Mouse (Mus musculus): ENCODE measurements around the gene Trp53bp2. TPM values are rescaled to one million over a fixed set of nuclear protein-coding genes. Genes with fewer than 3 reads are reported as not detected.

The Trp53bp2 gene
- polyA plus RNA-seq, 1 experiment: 17.4 TPM

GRCm38 (mm10) chr1:182399908-182400307 lies 9.1 kb upstream of the Trp53bp2 start:
- Histone ChIP-seq H3K27ac (ENCODE audit: insufficient read depth, low read length) (no peak overlapping the region), H3K4me1 (ENCODE audit: control insufficient read depth, insufficient read depth, low read length) (no peaks in the 10 kb centered on the region), H3K4me3 (ENCODE audit: insufficient read depth, low read length) (no peak overlapping the region)
- no peak for TF ChIP-seq POLR2A (IDR thresholded peaks at IDR 0.05; ENCODE audit: low read depth, low read length)
- TF ChIP-seq CTCF (IDR thresholded peaks at IDR 0.05; ENCODE audit: borderline replicate concordance, insufficient read depth, low read length): no peak

- TF ChIP-seq CTCF (IDR thresholded peaks at IDR 0.05; ENCODE audit: borderline replicate concordance, insufficient read depth, low read length): no peak
- TF ChIP-seq POLR2A (IDR thresholded peaks at IDR 0.05; ENCODE audit: low read depth, low read length): no peak
- no peaks in the 10 kb centered on the region for H3K4me1 ChIP-seq (ENCODE audit: control insufficient read depth, insufficient read depth, low read length)
- no peak overlapping the region for H3K4me3 ChIP-seq (ENCODE audit: insufficient read depth, low read length)
- no peak overlapping the region for H3K27ac ChIP-seq (ENCODE audit: insufficient read depth, low read length)
Observed at GRCm38 (mm10) chr1:182403076-182403475, 5.9 kb upstream of the Trp53bp2 start.

- Histone ChIP-seq H3K4me3 (ENCODE audit: insufficient read depth, low read length) (no peak overlapping the region), H3K27ac (ENCODE audit: insufficient read depth, low read length) (no peak overlapping the region), H3K4me1 (ENCODE audit: control insufficient read depth, insufficient read depth, low read length) (peaks cover 2% of the 10 kb centered on the region; the same call in 1 of the 2 replicates)
- TF ChIP-seq POLR2A (IDR thresholded peaks at IDR 0.05; ENCODE audit: low read depth, low read length): no peak
- no peak for TF ChIP-seq CTCF (IDR thresholded peaks at IDR 0.05; ENCODE audit: borderline replicate concordance, insufficient read depth, low read length)
Observed at GRCm38 (mm10) chr1:182406621-182407020, 2.4 kb upstream of the Trp53bp2 start.

- no peak overlapping the region for H3K27ac ChIP-seq (ENCODE audit: insufficient read depth, low read length)
- peaks cover 8% of the 10 kb centered on the region for H3K4me1 ChIP-seq (ENCODE audit: control insufficient read depth, insufficient read depth, low read length)
- H3K4me3 ChIP-seq (ENCODE audit: insufficient read depth, low read length): peak overlapping the region; percentile 76
- TF ChIP-seq POLR2A (IDR thresholded peaks at IDR 0.05; ENCODE audit: low read depth, low read length) (no peak), CTCF (IDR thresholded peaks at IDR 0.05; ENCODE audit: borderline replicate concordance, insufficient read depth, low read length) (no peak)
Observed at GRCm38 (mm10) chr1:182408243-182408642, 729 bp upstream of the Trp53bp2 start.

GRCm38 (mm10) chr1:182409401-182410173 lies 615 bp downstream of the Trp53bp2 start:
- Histone ChIP-seq H3K27ac (ENCODE audit: insufficient read depth, low read length) (peak overlapping the region; percentile 67), H3K4me3 (ENCODE audit: insufficient read depth, low read length) (peak overlapping the region; percentile 99), H3K4me1 (ENCODE audit: control insufficient read depth, insufficient read depth, low read length) (peaks cover 8% of the 10 kb centered on the region)
- TF ChIP-seq CTCF (IDR thresholded peaks at IDR 0.05; ENCODE audit: borderline replicate concordance, insufficient read depth, low read length): no peak
- no peak for TF ChIP-seq POLR2A (IDR thresholded peaks at IDR 0.05; ENCODE audit: low read depth, low read length)

- TF ChIP-seq CTCF (IDR thresholded peaks at IDR 0.05; ENCODE audit: borderline replicate concordance, insufficient read depth, low read length): no peak
- TF ChIP-seq POLR2A (IDR thresholded peaks at IDR 0.05; ENCODE audit: low read depth, low read length): no peak
- H3K4me1 ChIP-seq (ENCODE audit: control insufficient read depth, insufficient read depth, low read length): peaks cover 8% of the 10 kb centered on the region
- no peak overlapping the region for H3K27ac ChIP-seq (ENCODE audit: insufficient read depth, low read length)
- H3K4me3 ChIP-seq (ENCODE audit: insufficient read depth, low read length): no peak overlapping the region
Observed at GRCm38 (mm10) chr1:182412586-182413270, 3.8 kb downstream of the Trp53bp2 start.

- no peak overlapping the region for H3K27ac ChIP-seq (ENCODE audit: insufficient read depth, low read length)
- no peak overlapping the region for H3K4me3 ChIP-seq (ENCODE audit: insufficient read depth, low read length)
- TF ChIP-seq POLR2A (IDR thresholded peaks at IDR 0.05; ENCODE audit: low read depth, low read length) (no peak), CTCF (IDR thresholded peaks at IDR 0.05; ENCODE audit: borderline replicate concordance, insufficient read depth, low read length) (no peak)
- peaks cover 2% of the 10 kb centered on the region for H3K4me1 ChIP-seq (ENCODE audit: control insufficient read depth, insufficient read depth, low read length)
Observed at GRCm38 (mm10) chr1:182419481-182419880, 10.5 kb downstream of the Trp53bp2 start.

- Histone ChIP-seq H3K4me1 (ENCODE audit: control insufficient read depth, insufficient read depth, low read length) (peaks cover 2% of the 10 kb centered on the region), H3K27ac (ENCODE audit: insufficient read depth, low read length) (no peak overlapping the region), H3K4me3 (ENCODE audit: insufficient read depth, low read length) (no peak overlapping the region)
- TF ChIP-seq CTCF (IDR thresholded peaks at IDR 0.05; ENCODE audit: borderline replicate concordance, insufficient read depth, low read length) (no peak), POLR2A (IDR thresholded peaks at IDR 0.05; ENCODE audit: low read depth, low read length) (no peak)
Observed at GRCm38 (mm10) chr1:182424274-182424673, 15.3 kb downstream of the Trp53bp2 start.

GRCm38 (mm10) chr1:182425176-182425575 lies 16.2 kb downstream of the Trp53bp2 start:
- TF ChIP-seq POLR2A (IDR thresholded peaks at IDR 0.05; ENCODE audit: low read depth, low read length) (no peak), CTCF (IDR thresholded peaks at IDR 0.05; ENCODE audit: borderline replicate concordance, insufficient read depth, low read length) (no peak)
- H3K4me3 ChIP-seq (ENCODE audit: insufficient read depth, low read length): no peak overlapping the region
- H3K4me1 ChIP-seq (ENCODE audit: control insufficient read depth, insufficient read depth, low read length): peaks cover 2% of the 10 kb centered on the region
- H3K27ac ChIP-seq (ENCODE audit: insufficient read depth, low read length): no peak overlapping the region

GRCm38 (mm10) chr1:182426444-182426843 lies 17.5 kb downstream of the Trp53bp2 start:
- no peak for TF ChIP-seq CTCF (IDR thresholded peaks at IDR 0.05; ENCODE audit: borderline replicate concordance, insufficient read depth, low read length)
- no peak for TF ChIP-seq POLR2A (IDR thresholded peaks at IDR 0.05; ENCODE audit: low read depth, low read length)
- Histone ChIP-seq H3K4me3 (ENCODE audit: insufficient read depth, low read length) (no peak overlapping the region), H3K27ac (ENCODE audit: insufficient read depth, low read length) (no peak overlapping the region), H3K4me1 (ENCODE audit: control insufficient read depth, insufficient read depth, low read length) (no peaks in the 10 kb centered on the region)

Data from embryonic fibroblast, embryonic 13.5 days (primary cell).